Mouse (Mus musculus): ENCODE measurements at regions not wholly inside any gene's neighbourhood (a gene's known extent, or its start where the extent isn't known, plus 50 kb on each side); places are given as distances from the start of the nearest gene placed in this dataset.

DNA sequence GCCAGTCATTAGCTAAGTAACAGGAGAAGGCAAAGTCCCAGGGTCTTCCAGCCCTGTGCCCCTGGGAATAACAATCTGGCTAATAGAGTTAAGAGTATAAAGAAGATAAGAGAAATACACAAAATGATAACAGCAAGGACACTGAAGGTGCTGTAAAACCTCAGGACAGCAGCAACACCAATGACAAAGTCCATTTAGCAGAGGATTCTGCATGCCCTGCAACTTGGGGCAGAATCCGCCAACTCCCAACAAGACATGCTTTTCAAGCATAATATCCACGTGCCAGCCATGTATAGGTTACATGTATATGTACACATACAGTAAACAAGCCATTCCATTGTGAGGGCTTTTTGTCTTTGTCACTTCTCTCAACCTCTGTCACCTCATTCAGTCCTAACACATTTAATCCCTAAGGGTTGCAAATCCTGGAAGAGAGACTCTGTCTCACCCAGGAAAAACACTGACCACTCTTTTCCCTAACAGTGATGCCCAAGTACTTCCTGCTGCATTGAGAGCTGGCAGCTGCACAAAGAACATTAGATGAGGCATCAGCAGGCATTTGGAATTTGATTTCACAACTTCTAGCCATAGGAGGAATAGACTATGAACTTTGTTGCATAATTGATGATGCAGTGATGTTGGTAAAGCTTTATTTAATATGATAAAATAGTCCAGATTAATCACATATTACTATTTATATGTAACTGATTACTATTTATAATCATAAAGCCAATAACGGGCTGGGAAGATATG, 105.8 kb upstream of the Slc4a7 start:
- no peak for DNase-seq

DNA sequence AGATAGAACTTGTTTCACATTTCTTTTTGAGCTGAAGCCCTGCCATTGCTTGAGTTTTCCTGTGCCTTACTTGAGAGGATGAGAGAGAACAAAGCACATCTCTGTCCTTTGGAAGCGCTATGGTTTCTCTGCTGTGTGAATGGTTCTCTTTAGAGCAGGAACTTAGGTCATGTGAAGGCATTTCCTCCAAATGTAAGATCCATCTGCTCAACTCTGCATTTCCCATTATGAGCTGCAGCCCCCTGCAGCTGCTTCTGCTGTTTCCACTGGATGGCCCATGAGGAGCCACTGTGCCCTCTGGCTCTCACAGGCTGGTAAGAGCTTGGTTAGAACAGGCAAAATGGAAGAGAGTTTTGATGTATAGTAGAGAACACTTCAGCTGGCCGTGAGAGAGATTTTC, 102.5 kb upstream of the Slc4a7 start:
- no peak for DNase-seq

DNA sequence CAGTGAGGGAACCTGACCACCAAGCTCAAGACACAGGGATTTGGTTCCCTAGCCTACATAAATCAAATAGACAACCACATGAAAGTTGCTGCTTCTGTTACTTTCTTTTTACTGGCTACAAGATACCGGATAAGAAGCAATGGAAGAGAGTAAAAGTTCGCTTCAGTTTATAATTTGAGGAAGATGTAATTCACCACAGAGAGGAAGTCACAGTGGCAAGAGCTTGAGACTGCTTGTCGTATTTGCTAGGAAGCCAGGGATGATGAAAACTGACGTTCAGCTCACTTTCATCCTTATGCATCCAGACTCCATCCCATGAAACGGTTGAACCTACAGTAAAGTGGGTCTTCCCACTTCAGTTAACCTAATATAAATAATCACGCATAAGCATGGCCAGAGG, 102.1 kb upstream of the Slc4a7 start:
- DNase-seq: no peak

DNA sequence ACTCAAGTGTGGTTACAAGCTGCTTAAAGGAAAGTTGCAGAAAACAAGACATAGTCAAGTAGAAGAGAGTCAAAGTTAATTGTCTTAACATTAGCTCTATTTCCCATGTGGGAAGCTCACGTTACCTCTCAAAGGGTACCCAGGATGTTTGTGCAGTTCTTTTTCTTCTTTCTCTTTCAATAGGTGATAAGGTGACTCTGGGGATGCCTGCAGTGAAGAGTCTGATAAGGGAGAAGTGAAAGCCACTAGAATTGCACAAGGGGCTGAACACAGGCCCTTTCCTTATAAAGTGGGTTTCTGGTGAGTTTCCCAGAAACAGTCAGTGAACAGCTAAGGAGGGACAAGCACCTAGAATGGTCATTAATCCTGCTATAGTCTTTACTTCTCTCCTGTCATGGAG, 98.6 kb upstream of the Slc4a7 start:
- DNase-seq: no peak

DNA sequence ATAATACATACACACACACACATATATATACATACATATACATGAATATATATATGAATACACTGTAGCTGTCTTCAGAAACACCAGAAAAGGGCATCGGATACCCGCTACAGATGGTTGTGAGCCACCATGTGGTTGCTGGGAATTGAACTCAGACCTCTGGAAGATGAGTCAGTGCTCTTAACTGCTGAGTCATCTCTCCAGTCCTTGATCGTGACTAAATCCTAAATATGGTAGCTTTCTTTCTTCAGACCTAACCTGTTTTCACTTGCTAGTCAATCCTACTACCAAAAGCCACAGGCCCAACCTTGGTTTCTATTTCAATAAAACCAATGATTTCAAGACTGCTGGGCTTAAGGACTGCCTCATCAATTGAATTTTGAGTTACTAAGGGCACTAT, 95.0 kb upstream of the Slc4a7 start:
- DNase-seq: no peak

DNA sequence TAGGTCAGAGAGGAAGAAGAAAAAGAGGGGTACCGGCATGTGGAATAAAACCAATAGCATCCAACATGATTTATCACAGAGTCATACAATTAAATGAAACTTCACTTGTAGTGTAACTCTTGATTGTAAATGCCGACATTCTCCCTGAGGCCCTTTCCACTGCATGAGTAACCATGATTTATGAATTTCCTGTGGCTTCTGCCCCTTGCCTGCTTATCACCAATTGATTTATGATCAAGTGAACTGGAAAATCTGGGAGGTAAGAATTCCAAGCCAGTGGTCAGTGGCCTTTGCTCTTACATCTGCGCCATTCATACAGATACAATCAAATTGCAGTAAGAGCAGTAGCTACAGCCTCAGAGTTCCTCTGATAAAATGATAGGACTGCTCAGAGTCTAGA, 89.8 kb upstream of the Slc4a7 start:
- no peak for DNase-seq

DNA sequence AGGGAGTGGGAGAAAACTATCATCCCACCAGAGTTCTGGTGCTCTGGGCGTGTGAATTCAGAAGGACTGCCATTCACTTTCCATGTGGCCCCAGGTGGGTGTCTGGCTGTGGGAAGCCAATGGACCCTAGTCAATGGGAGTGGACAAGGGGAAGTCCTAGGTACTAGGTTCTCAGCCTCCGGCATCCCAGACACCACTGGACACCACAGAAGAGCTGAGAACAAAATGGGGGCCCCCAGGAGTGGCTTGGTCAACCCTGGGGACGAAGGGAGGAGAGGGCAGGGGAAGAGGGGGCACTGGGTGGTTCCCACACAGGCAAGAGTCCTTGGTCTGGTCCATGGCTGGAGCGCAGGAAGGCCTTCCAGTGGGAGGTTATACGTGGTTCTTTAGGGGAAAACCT, 81.8 kb upstream of the Slc4a7 start:
- no peak for DNase-seq

DNA sequence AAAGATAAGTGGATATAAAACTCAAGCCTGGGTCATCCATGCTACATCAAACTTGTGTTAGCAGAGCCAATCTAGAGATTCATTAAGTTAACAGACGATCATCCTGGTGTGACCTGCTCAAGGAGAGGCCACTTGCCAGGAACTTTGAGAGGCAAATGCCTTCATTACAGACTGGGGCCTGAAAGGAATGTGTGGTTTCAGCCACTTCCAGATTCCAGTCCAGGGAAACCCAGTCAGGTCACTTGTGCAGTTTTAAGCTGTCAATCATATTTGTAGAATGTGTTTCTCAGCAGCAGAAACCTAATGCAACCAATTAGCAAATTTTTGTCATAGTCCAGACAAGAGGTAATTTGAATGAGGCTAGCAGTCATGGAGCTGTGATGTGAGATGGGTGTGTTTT, 73.4 kb upstream of the Slc4a7 start:
- DNase-seq: no peak

DNA sequence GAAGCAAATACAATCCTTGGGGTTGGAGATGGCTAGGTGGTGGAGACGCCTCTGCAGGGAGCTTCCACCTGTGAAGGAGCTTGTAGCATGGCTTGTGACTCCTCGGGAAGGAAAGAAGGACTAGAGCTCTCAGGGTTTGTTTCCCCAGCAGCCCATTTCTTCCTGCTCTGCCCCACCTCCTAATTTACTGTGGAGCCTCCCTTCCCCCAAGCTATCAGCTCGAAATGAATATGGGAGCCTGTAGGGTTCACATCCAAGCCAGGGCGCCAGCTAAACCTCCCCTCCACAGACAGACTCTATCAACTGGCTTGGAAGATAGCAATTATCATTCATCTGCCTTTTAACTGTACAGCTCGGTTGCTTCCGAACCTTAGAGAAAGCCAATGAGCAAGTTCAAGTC, 70.3 kb upstream of the Slc4a7 start:
- no peak for DNase-seq

DNA sequence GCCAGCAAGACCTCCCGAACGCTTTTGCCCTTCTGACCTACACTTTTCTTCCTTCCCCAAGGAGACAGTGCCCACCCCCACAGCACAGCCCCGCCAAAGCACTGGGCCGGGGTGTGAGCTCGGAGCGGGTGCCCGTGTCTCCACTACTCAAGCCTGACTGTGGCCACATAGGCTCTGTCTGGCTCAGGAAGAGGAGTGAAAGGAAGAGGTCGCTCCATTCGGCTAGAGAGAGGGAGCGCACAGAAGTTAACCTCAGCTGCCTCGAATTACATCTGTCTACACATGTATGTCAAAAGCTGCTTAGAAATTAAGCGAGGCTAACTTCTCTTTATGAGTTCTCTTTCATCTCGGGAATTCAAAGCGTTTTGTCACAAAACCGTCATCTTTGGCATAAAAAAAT, 69.6 kb upstream of the Slc4a7 start:
- peak; percentile 25 for DNase-seq

DNA sequence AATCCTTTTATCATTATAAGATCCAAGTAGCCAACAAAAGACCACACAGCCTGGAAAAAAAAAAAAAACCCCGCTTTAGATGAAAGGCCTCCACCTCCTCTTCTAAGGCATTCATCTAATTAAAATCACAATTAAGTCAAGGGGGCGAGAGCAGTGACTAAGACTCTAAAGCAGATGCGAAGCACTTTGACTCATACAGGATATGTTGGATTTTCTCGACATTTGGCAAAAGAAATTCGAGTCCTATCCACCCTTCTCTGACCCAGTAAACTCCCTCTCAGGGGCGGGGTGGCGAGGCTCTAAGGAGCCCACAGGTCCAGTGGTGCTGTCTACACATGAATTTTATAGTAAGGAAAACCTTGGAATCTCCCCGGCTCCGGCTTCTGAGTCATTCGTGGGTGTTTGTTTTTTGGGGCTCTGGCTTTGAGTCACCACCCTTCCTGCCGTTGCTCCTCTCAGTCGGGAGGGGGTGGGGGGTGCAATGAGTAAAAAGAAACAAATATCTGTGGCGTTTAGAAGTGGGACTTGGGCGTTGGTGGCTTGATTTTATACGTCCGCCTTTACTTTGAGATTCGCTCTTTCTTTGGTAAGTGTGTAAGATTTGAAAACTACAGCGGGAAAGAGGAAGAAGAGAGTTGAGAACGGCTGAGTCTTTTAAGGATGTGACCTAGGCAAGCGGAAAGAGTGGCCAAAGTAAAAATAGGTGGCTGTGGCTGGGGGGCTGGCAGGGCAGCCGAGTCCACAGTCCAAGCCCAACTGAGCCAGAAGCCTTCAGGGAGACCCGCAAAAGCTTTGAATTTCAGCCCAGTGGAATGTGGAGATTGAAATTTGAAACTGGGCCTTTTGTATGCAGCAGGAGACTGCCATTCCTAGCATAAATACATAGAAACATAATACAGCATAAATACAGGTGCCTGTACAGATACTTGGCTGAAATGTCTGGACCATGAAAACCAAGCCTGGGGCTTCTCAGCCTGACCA, 68.8 kb upstream of the Slc4a7 start:
- peak; percentile 59 for DNase-seq

DNA sequence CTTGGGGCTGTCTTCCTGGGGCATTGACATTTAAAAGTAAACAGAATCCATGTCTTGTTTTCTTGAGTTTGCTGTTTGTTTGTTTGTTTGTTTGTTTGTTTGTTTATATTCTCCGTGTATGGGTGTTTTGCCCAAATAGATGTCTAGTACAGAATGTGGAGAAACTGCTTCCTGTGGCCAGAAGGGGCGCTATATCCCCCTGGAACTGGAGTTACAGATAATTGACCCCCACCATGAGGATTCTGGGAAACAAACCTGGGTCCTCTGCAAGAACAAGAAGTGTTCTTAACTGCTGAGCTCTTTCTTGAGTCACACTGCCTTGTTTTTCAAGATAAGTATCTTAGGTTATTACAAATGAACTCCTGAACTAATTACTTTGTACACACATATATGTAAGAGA, 68.1 kb upstream of the Slc4a7 start:
- no peak for DNase-seq

DNA sequence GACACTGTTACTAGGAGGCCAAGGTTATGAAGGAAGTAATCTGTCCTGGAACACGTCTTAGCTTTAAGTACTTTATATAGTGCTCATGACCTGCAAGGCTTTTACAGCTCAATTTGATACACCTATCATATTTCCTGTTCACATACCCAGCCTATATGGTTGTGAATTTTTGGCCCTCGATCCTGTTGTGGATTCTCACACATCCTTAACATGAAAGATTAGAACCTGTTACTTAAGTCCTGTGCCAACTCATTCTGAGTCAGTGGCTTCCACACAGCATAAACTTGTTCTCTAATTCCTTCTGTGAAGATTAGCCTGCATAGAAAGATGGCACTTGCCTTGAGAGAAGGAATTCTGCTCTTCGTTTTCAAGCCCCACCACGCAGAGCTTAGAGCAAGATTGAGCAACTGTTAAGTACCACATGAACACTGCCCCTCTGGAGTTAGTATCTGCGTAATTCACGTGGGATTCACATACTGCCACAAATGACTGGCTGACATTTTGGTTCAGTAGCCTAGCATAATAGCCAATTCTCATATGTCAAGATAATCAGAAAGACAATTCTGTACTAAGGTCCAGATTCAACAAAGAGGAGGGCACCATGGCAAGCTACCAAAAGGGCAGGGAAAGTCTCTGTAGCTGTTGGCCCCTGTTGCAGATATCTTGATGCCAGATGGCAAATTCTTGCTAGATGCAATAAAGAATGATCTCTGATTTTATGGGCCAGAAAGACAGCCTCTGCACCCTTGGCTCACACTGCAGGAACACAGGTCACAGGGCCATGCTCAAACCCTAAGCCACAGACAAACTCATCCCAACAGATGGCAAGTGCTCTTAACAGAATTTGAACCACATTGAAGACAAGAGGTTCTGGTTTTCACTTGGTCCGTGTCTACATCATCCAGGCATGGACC, 62.7 kb upstream of the Slc4a7 start:
- no peak for DNase-seq

DNA sequence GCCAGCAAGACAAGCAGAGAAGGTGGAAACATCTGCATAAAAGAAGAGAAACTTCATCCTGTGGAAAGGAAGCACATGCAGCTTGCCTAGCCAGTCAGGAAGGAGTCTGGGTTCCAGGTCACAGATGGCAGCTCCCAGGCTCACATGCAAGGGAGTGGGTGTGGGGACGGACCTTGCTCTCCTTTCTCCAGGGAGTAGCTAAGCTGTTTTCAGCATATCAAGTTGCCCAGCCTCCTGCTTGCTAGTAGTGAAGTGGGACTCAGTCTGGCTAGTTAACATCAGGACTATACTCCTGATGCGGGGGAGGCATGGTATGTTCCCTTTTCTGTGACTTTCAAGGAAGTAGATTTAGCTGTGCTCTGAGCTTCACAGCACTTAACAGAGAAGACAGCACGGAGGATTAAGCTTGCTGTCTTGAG, 62.0 kb upstream of the Slc4a7 start:
- DNase-seq: no peak

DNA sequence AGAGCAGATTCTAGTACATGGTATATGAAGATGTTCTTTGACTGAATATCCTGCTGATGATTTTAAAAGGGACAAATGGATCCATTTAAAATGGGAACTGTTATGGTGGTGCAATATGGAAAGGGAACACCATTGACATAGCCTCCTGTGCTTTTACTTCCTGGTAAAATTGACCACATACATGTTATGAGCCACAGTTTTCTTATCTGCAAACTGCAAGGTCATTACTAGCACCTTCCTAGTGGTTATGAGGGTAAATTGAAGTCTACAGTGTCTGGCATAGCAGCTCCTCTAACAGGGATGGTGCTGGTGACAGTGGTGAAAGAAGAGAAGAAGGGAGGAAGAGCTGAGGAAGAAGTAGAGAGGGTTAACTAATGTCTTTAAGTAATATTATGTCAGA, 61.5 kb upstream of the Slc4a7 start:
- DNase-seq: no peak

DNA sequence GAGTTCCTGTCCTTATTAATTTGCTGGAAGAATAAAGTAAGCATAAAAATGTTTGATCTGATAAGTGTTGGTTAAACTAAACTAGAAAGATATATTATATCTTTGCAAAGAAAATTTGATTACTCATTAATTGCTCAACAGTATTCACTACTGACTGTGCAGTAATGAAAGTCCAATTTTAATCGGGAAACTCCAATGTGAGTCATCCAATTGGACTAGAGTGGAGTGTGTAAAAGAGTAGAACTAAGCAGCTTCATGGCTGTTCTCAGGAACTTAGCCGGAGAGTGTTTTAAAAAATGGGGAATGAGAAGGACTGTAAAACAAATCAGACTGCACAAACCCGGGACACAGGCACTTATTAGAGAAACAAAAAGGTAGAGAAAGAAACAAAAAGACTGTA, 58.5 kb upstream of the Slc4a7 start:
- no peak for DNase-seq

DNA sequence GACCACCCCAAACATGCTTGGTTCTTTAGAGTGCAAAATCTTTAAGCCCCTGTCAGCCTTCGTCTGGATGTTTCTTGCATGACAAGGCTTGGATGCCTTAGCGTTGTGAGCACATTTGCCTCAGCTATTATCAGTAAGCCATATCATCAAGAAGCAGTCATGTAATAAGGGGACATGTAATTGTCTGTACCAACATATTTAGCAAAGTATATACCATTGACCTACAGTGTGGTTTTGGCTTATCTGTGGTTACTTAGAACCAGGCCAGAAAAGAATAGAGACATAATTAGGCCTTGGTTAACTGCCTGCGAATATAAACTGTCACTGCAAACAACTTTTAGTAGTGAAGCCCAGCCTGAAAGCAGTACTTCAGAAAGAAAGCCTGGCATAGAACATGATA, 57.0 kb upstream of the Slc4a7 start:
- no peak for DNase-seq

Measured in lung, postnatal 10 days (tissue).